Mouse (Mus musculus) left cerebral cortex, adult 11 months (tissue): Measurements from ENCODE around the gene Usp18.

Experiments used
- DNase-seq: peaks from one replicate; pipeline ENCODE4 v3.0.0; 2022; ENCODE audit warnings: low spot score

Gene Usp18

GRCm38 (mm10) chr6:121245127-121246036 lies at the start of gene Usp18:
Gene Usp18, plus strand, starts transcription at chr6:121245906.
- DNase-seq, result peak; percentile 32

- no peak for DNase-seq
Measured at GRCm38 (mm10) chr6:121197807-121198365, 47.8 kb upstream of the Usp18 start.

GRCm38 (mm10) chr6:121200458-121200857 lies 45.2 kb upstream of the Usp18 start:
- no peak for DNase-seq

GRCm38 (mm10) chr6:121202026-121202425 lies 43.7 kb upstream of the Usp18 start:
- no peak for DNase-seq

GRCm38 (mm10) chr6:121206481-121206880 lies 39.2 kb upstream of the Usp18 start:
- no peak for DNase-seq

- no peak for DNase-seq
Measured at GRCm38 (mm10) chr6:121209584-121209983, 36.1 kb upstream of the Usp18 start.

GRCm38 (mm10) chr6:121210149-121210925 lies 35.4 kb upstream of the Usp18 start, which contains the start of gene Tuba8:
Gene Tuba8, plus strand, starts transcription at chr6:121210696.
- peak; percentile 28 for DNase-seq

- no peak for DNase-seq
Measured at GRCm38 (mm10) chr6:121210926-121211289, 34.8 kb upstream of the Usp18 start.

- no peak for DNase-seq
Measured at GRCm38 (mm10) chr6:121211743-121212142, 34.0 kb upstream of the Usp18 start.

GRCm38 (mm10) chr6:121212988-121213387 lies 32.7 kb upstream of the Usp18 start:
- DNase-seq, result no peak

GRCm38 (mm10) chr6:121214221-121214620 lies 31.5 kb upstream of the Usp18 start:
- DNase-seq, result no peak

- no peak for DNase-seq
Measured at GRCm38 (mm10) chr6:121214667-121215330, 30.9 kb upstream of the Usp18 start.

- no peak for DNase-seq
Measured at GRCm38 (mm10) chr6:121215336-121215735, 30.4 kb upstream of the Usp18 start.

GRCm38 (mm10) chr6:121215896-121216295 lies 29.8 kb upstream of the Usp18 start:
- DNase-seq, result no peak

- no peak for DNase-seq
Measured at GRCm38 (mm10) chr6:121216589-121217255, 29.0 kb upstream of the Usp18 start.

- no peak for DNase-seq
Measured at GRCm38 (mm10) chr6:121218002-121218401, 27.7 kb upstream of the Usp18 start.

GRCm38 (mm10) chr6:121219406-121219805 lies 26.3 kb upstream of the Usp18 start:
- DNase-seq, result no peak

- no peak for DNase-seq
Measured at GRCm38 (mm10) chr6:121220181-121220580, 25.5 kb upstream of the Usp18 start.

GRCm38 (mm10) chr6:121221876-121222597 lies 23.7 kb upstream of the Usp18 start:
- no peak for DNase-seq

GRCm38 (mm10) chr6:121223001-121223400 lies 22.7 kb upstream of the Usp18 start:
- DNase-seq, result no peak

- no peak for DNase-seq
Measured at GRCm38 (mm10) chr6:121224067-121224466, 21.6 kb upstream of the Usp18 start.
